Mouse (Mus musculus): ENCODE results near the gene Myoc. TPM values are rescaled to one million over a fixed set of nuclear protein-coding genes. Genes with fewer than 3 reads are reported as not detected.

Myoc gene
- total and polyA plus RNA-seq, 2 experiments, result not detected

DNA sequence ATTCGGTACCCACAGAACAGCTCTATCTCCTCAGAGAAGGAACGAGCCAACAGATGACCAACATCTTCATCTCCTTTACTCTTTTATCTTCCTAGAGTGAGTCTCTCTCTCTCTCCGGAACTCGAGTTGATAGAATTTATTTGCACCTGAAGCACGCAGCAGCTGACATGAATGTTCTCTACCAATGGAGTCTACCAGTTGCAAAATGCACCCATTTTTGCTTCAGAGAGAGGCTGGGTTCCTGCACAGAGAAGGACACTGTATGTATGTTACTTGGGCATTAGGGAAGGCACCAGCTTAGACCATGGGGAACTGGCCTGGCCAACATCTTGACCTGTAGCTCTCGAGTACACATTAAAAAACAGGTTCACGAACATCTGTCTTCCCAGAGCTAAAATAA lies 19.2 kb downstream of the Myoc start, which contains the start of gene Myocos:
Gene Myocos (minus strand): TSS at position 101 of the 400 bp plus-strand sequence.
- Histone ChIP-seq H3K4me3 (ENCODE audit: insufficient read depth, low read depth, low read length) (no peak within 1 kb of the TSS), H3K27me3 (ENCODE audit: control insufficient read depth, insufficient read depth, low read length) (no peaks in the 10 kb centered on the region), H3K4me1 (ENCODE audit: control insufficient read depth, insufficient read depth, low read length) (no peaks in the 10 kb centered on the region), H3K27ac (replicated peaks; ENCODE audit: insufficient read depth, low read depth, low read length) (no peak within 1 kb of the TSS), H3K9ac (ENCODE audit: low read depth, low read length) (no peak within 1 kb of the TSS), H3K36me3 (ENCODE audit: control insufficient read depth, insufficient read depth, low read length) (no peaks in the 10 kb centered on the region), H3K79me2 (ENCODE audit: control insufficient read depth, insufficient read depth, low read length) (no peaks in the 10 kb centered on the region)
- TF ChIP-seq CTCF (IDR thresholded peaks at IDR 0.05; ENCODE audit: low read depth, low read length), result no peak
- TF ChIP-seq POLR2A (IDR thresholded peaks at IDR 0.05; ENCODE audit: extremely low read depth, insufficient read depth, low read length), result no peak
- WGBS, result 92% methylated on average over 7 of the region's 7 CpGs
- DNase-seq (ENCODE audit: extremely low read depth, low read depth, low spot score), result no peak

DNA sequence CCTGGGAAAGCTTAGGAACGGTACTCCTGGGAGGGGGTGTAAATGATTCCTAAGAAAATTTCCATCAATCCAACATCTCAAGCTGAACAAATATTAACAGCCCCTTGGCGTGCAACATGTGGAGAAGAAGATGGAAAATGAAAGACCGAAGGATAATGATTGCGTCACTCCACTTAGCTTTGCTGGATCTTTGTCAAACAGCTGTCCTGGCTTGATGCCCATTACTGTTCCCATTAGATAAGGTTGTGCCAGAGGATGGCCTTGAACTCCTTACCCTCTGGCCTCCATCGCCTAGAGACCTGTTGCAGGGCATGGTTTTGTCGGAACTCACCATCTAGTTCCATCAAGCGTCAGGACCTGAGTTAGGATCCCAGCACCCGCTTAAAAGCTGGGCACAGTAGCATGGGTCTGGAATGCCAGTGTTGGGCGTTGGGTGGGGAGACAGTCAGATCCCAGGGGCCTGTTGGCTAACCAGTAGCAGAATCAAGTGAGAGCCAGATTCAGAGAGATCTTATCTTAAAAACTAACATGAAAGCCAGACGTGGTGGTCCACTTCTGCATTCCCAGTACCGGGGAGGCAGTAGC lies 21.4 kb downstream of the Myoc start:
- no peak for TF ChIP-seq CTCF (IDR thresholded peaks at IDR 0.05; ENCODE audit: low read depth, low read length)
- no peak for TF ChIP-seq POLR2A (IDR thresholded peaks at IDR 0.05; ENCODE audit: extremely low read depth, insufficient read depth, low read length)
- Histone ChIP-seq H3K27ac (replicated peaks; ENCODE audit: insufficient read depth, low read depth, low read length) (no peak overlapping the region), H3K27me3 (ENCODE audit: control insufficient read depth, insufficient read depth, low read length) (no peaks in the 10 kb centered on the region), H3K79me2 (ENCODE audit: control insufficient read depth, insufficient read depth, low read length) (no peaks in the 10 kb centered on the region), H3K9ac (ENCODE audit: low read depth, low read length) (no peak overlapping the region), H3K4me3 (ENCODE audit: insufficient read depth, low read depth, low read length) (no peak overlapping the region), H3K36me3 (ENCODE audit: control insufficient read depth, insufficient read depth, low read length) (no peaks in the 10 kb centered on the region), H3K4me1 (ENCODE audit: control insufficient read depth, insufficient read depth, low read length) (no peaks in the 10 kb centered on the region)
- WGBS, result 29% methylated on average over 11 of the region's 11 CpGs
- peak; percentile 82 for DNase-seq (ENCODE audit: extremely low read depth, low read depth, low spot score)

DNA sequence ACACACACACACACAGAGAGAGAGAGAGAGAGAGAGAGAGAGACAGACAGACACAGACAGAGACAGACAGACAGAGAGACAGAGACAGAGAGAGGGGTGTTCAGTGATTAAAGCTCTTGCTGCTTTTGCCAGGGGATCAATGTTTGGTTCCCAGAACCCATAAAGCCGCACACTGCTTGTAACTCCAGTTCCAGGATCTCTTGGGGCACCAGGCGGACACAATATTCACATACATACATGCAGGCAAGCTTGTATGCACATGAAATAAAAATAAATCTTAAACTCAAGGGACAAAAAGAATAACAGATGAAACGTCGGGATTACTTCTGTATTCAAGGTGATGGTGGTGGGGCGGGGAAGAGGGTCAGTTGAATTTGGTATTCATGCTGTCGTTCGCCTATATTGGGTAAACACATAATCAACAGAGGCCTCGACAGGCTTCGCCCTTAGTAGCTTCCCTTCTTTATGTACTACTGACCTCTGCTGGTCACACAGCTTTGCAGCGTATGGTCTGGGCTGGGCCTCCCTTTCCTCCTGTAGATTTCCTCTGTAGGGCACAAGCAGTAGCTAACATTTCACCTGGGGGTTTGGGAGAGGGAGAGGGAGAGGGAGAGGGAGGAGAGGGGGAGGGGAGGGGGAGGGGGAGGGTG lies 26.0 kb downstream of the Myoc start:
- H3K27ac ChIP-seq (replicated peaks; ENCODE audit: insufficient read depth, low read depth, low read length), result no peak overlapping the region
- no peaks in the 10 kb centered on the region for H3K36me3 ChIP-seq (ENCODE audit: control insufficient read depth, insufficient read depth, low read length)
- no peak overlapping the region for H3K4me3 ChIP-seq (ENCODE audit: insufficient read depth, low read depth, low read length)
- H3K9ac ChIP-seq (ENCODE audit: low read depth, low read length), result no peak overlapping the region
- no peaks in the 10 kb centered on the region for H3K79me2 ChIP-seq (ENCODE audit: control insufficient read depth, insufficient read depth, low read length)
- H3K27me3 ChIP-seq (ENCODE audit: control insufficient read depth, insufficient read depth, low read length), result no peaks in the 10 kb centered on the region
- WGBS, result 13% methylated on average over 10 of the region's 10 CpGs
- DNase-seq (ENCODE audit: extremely low read depth, low read depth, low spot score), result peak; percentile 64
- TF ChIP-seq CTCF (IDR thresholded peaks at IDR 0.05; ENCODE audit: low read depth, low read length) (peak; percentile 81), POLR2A (IDR thresholded peaks at IDR 0.05; ENCODE audit: extremely low read depth, insufficient read depth, low read length) (no peak)
- no peaks in the 10 kb centered on the region for H3K4me1 ChIP-seq (ENCODE audit: control insufficient read depth, insufficient read depth, low read length)

DNA sequence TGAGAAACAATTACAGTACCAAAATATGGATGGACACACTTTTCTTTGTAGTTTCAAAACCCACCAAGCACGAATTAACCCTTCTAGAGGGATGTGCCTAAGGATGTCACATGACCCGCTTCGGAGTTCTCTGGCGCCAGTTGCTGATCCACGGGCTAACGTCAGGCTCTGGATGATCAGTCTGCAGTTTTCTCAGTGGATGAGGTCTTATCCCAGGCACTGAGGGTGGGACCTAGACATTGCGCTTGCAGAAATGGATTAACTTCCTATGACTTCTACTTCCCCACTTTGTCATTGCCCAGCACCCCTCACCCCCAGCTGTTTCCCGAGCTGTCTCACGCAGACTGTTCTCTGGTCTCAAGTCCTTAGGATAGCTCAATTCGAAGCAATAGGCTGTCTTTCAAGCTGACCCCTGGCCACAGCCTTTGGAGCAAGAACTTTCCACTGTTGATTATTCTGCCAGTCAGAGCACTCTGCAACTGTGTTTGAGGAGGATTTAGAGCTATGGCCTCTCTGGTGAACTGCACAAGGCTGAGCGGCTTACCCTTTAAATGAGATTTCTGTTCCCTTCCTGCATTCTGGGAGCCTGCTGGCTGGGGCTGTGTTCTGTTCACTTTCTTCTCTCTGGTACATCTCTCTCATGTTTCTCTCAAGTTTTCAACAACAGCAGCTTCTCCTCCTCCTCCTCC lies 26.7 kb downstream of the Myoc start:
- Histone ChIP-seq H3K27me3 (ENCODE audit: control insufficient read depth, insufficient read depth, low read length) (no peaks in the 10 kb centered on the region), H3K9ac (ENCODE audit: low read depth, low read length) (no peak overlapping the region), H3K4me3 (ENCODE audit: insufficient read depth, low read depth, low read length) (no peak overlapping the region), H3K27ac (replicated peaks; ENCODE audit: insufficient read depth, low read depth, low read length) (no peak overlapping the region), H3K4me1 (ENCODE audit: control insufficient read depth, insufficient read depth, low read length) (no peaks in the 10 kb centered on the region), H3K36me3 (ENCODE audit: control insufficient read depth, insufficient read depth, low read length) (no peaks in the 10 kb centered on the region; the same call in 1 of the 2 replicates), H3K79me2 (ENCODE audit: control insufficient read depth, insufficient read depth, low read length) (no peaks in the 10 kb centered on the region)
- WGBS, result 12% methylated on average over 11 of the region's 11 CpGs
- no peak for DNase-seq (ENCODE audit: extremely low read depth, low read depth, low spot score)
- TF ChIP-seq POLR2A (IDR thresholded peaks at IDR 0.05; ENCODE audit: extremely low read depth, insufficient read depth, low read length) (no peak), CTCF (IDR thresholded peaks at IDR 0.05; ENCODE audit: low read depth, low read length) (no peak)

DNA sequence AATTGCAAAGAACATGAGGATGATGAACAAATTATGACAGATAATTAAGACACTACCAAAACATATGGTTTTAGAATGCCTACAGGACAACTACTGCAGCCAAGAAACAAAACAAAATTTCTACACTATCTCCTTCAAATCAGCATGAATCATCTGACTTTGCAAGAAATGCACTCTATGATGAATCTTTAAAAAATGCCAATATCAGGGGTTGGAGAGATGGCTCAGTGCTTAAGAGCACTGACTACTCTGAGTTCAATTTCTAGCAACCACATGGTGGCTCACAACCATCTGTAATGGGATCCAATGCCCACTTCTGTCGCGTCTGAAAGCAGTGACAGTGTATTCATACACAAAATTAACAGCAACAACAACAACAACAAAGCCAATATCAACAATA lies 54.8 kb downstream of the Myoc start:
- TF ChIP-seq POLR2A (IDR thresholded peaks at IDR 0.05; ENCODE audit: extremely low read depth, insufficient read depth, low read length) (no peak), CTCF (IDR thresholded peaks at IDR 0.05; ENCODE audit: low read depth, low read length) (no peak)
- no peak for DNase-seq (ENCODE audit: extremely low read depth, low read depth, low spot score)
- Histone ChIP-seq H3K9ac (ENCODE audit: low read depth, low read length) (no peak overlapping the region), H3K79me2 (ENCODE audit: control insufficient read depth, insufficient read depth, low read length) (no peaks in the 10 kb centered on the region; the same call in 1 of the 2 replicates), H3K4me1 (ENCODE audit: control insufficient read depth, insufficient read depth, low read length) (no peaks in the 10 kb centered on the region), H3K36me3 (ENCODE audit: control insufficient read depth, insufficient read depth, low read length) (peaks cover 66% of the 10 kb centered on the region), H3K27me3 (ENCODE audit: control insufficient read depth, insufficient read depth, low read length) (no peaks in the 10 kb centered on the region), H3K27ac (replicated peaks; ENCODE audit: insufficient read depth, low read depth, low read length) (no peak overlapping the region), H3K4me3 (ENCODE audit: insufficient read depth, low read depth, low read length) (no peak overlapping the region)
- WGBS, result 86% methylated on average over 2 of the region's 2 CpGs
